Comparison of ENCODE assay signal across 7 mouse cellular contexts in genomic region chr13:74854338-74855047, GRCm38 (mm10). TPM values are rescaled to one million over a fixed set of nuclear protein-coding genes. Genes with fewer than 3 reads are reported as not detected.
DNase-seq lines count a peak whose midpoint lies in the region; ATAC-seq lines count a peak whose summit lies in the region.

No protein-coding gene starts in this region.

- no peak overlapping the region for H3K9ac ChIP-seq in intestine, embryonic 16.5 days (ENCODE audit: low read depth, low read length)
- no peak overlapping the region for H3K9ac ChIP-seq in midbrain, embryonic 12.5 days (replicated peaks)

- peak; percentile 87 for DNase-seq in adipocyte (ENCODE audit: low spot score)
- peak; percentile 34 to 53 for DNase-seq in cerebellum, postnatal 4 days (ENCODE audit: low spot score in 2 of 2)
- DNase-seq in gastrocnemius, postnatal 10 days = peak; percentile 58
- DNase-seq in left cerebral cortex, postnatal 25 days (ENCODE audit: low spot score in 2 of 2) = peak; percentile 72 to 85
- peak; percentile 58 for DNase-seq in right cerebral cortex, postnatal 4 days

- intact Hi-C loops in left cerebral cortex, postnatal 25 days (cut with DNase I) = loop anchor here (1.0 kb wide), 1 partner anchor 215 kb away; the partner anchor contains the start of gene Erap1

- no peak overlapping the region for H3K4me2 ChIP-seq in intestine, embryonic 16.5 days (ENCODE audit: low read depth, low read length)
- no peak overlapping the region for H3K4me2 ChIP-seq in midbrain, embryonic 12.5 days (replicated peaks)

- H3K4me3 ChIP-seq in intestine, embryonic 16.5 days (ENCODE audit: low read length) = no peak overlapping the region
- H3K4me3 ChIP-seq in midbrain, embryonic 12.5 days = no peak overlapping the region

- H3K27ac ChIP-seq in intestine, embryonic 16.5 days (ENCODE audit: low read length) = no peak overlapping the region
- no peak overlapping the region for H3K27ac ChIP-seq in midbrain, embryonic 12.5 days (replicated peaks)

- no peaks in the 10 kb centered on the region for H3K27me3 ChIP-seq in intestine, embryonic 16.5 days (replicated peaks; ENCODE audit: control insufficient read depth, insufficient read depth, low read length)
- no peaks in the 10 kb centered on the region for H3K27me3 ChIP-seq in midbrain, embryonic 12.5 days

- no peaks in the 10 kb centered on the region for H3K9me3 ChIP-seq in intestine, embryonic 16.5 days (ENCODE audit: control insufficient read depth, low read length)
- H3K9me3 ChIP-seq in midbrain, embryonic 12.5 days = no peaks in the 10 kb centered on the region

- no peaks in the 10 kb centered on the region for H3K4me1 ChIP-seq in intestine, embryonic 16.5 days (ENCODE audit: control insufficient read depth, insufficient read depth, low read length)
- no peaks in the 10 kb centered on the region for H3K4me1 ChIP-seq in midbrain, embryonic 12.5 days

- ATAC-seq in intestine, embryonic 16.5 days = peak; percentile 90
- peak; percentile 87 for ATAC-seq in midbrain, embryonic 12.5 days (ENCODE audit: low FRiP score, low read depth)

- 7% methylated on average over 3 of the region's 3 CpGs for WGBS in intestine, embryonic 16.5 days
- 8% methylated on average over 3 of the region's 3 CpGs for WGBS in midbrain, embryonic 12.5 days

- no peaks in the 10 kb centered on the region for H3K36me3 ChIP-seq in intestine, embryonic 16.5 days (ENCODE audit: control insufficient read depth, insufficient read depth, low read length)
- no peaks in the 10 kb centered on the region for H3K36me3 ChIP-seq in midbrain, embryonic 12.5 days

RNA-seq across cellular contexts. Expression of gene Cast, which starts 45.9 kb away (rescaled TPM):
- total RNA-seq in gastrocnemius, postnatal 10 days (2021) = 10 to 100 TPM; 76.5 to 89.5 TPM
- polyA plus RNA-seq in intestine, embryonic 16.5 days (2015; fragmentation: Nextera tagmentation; extraction: Ambion mirVana) = 29.5 and 30.7 TPM in 2 replicates
- 1 to 10 TPM; 5.6 to 6.8 TPM for total RNA-seq in left cerebral cortex, postnatal 25 days (2021)
- polyA plus RNA-seq in midbrain, embryonic 12.5 days (2016; fragmentation: Nextera tagmentation; extraction: Ambion mirVana) = 15.7 and 16.6 TPM in 2 replicates

Comparison
In these comparisons a context has a peak if more than half of its experiments do, and no peak if none do; other contexts are left out.
1. RNA of gene Cast, which starts 45.9 kb away (total RNA-seq): 76.5 to 89.5 TPM in gastrocnemius, postnatal 10 days; 5.6 to 6.8 TPM in left cerebral cortex, postnatal 25 days; every median in the first group is over 4 times any median in the second.
2. Peak in every context shown above with its lines, with median percentiles within 50 percentile points of each other: DNase-seq.